Mouse (Mus musculus): ENCODE measurements around the gene Ms4a4b. TPM values are rescaled to one million over a fixed set of nuclear protein-coding genes. Genes with fewer than 3 reads are reported as not detected.

The Ms4a4b gene
- total and polyA plus RNA-seq, 3 experiments = not detected

- Histone ChIP-seq H3K27me3 (replicated peaks) (no peaks in the 10 kb centered on the region), H3K79me2 (replicated peaks; ENCODE audit: control insufficient read depth, extremely low read depth, insufficient read depth, poor library complexity, severe bottlenecking) (no peaks in the 10 kb centered on the region), H3K4me1 (ENCODE audit: control insufficient read depth in 1 of 2, insufficient read depth in 2 of 2) (peaks cover 0 to 22% of the 10 kb centered on the region in 2 experiments; a peak in 2 of 4 replicates), H3K9ac (ENCODE audit: insufficient read depth, low read depth) (no peak overlapping the region), H3K9me3 (replicated peaks; ENCODE audit: low read length) (no peaks in the 10 kb centered on the region), H3K27ac (ENCODE audit: insufficient read depth, low read depth) (no peak overlapping the region), H3K4me3 (replicated peaks in 1 of 3; ENCODE audit: low read depth in 2 of 3, low read length in 2 of 3, poor library complexity in 1 of 3) (no peak overlapping the region), H3K4me2 (ENCODE audit: insufficient read depth, low read depth, poor library complexity, severe bottlenecking) (no peak overlapping the region), H3K36me3 (replicated peaks in 1 of 2; ENCODE audit: control insufficient read depth in 1 of 2, insufficient read depth in 1 of 2, low read length in 1 of 2) (no peaks in the 10 kb centered on the region)
- no peak for DNase-seq (ENCODE audit: extremely low read depth)
- in situ Hi-C loops (cut with MboI; ENCODE audit: low pct_ligation_motif_present, low pct_unique_long_range_greater_than_20kb, low sequenced_read_pairs) = loop anchor here (10.0 kb wide), 1 partner anchor 56 kb away; the partner anchor contains the start of gene Ms4a6c
- dilution Hi-C loops (cut with MboI; ENCODE audit: extremely low pct_ligation_motif_present, extremely low pct_unique_long_range_greater_than_20kb, low sequenced_read_pairs) = no loop called here
- TF ChIP-seq CHD1 (IDR thresholded peaks at IDR 0.05; ENCODE audit: low read depth, low read length) (no peak), KAT2A (IDR thresholded peaks at IDR 0.05; ENCODE audit: insufficient replicate concordance, low read length) (no peak), ZNF384 (IDR thresholded peaks at IDR 0.05; ENCODE audit: low read depth, low read length) (no peak), POLR2AphosphoS2 (IDR thresholded peaks at IDR 0.05; ENCODE audit: low read depth, low read length) (no peak), USF1 (IDR thresholded peaks at IDR 0.05; ENCODE audit: low read depth, low read length) (no peak), GABPA (IDR thresholded peaks at IDR 0.05; ENCODE audit: insufficient replicate concordance, low read depth, low read length) (no peak), MAX (IDR thresholded peaks at IDR 0.05; ENCODE audit: low read length) (no peak)
Observed at GRCm38 (mm10) chr19:11408591-11408990, 34.8 kb upstream of the Ms4a4b start.

DNA sequence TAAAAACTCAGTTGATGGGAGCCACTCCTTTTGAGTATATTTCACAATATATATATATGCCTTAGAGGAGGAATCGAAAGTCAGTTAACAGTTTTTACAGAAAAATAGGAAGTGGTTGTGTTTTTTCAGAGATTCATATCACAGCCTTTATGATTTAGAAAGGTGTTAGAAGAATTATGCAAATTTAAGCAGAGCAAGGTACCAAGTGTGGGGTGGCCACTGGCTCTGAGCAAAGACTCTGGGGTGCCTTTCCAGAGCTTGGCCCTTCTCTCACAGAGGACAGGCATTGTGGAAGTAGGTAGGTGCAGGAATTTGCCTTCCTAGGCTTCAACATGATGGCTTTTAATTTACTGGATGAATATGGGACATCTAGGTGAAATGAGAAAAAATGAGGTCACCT, 31.7 kb upstream of the Ms4a4b start:
- Histone ChIP-seq H3K4me2 (ENCODE audit: insufficient read depth, low read depth, poor library complexity, severe bottlenecking) (no peak overlapping the region), H3K9ac (ENCODE audit: insufficient read depth, low read depth) (no peak overlapping the region), H3K4me3 (replicated peaks in 1 of 3; ENCODE audit: low read depth in 2 of 3, low read length in 2 of 3, poor library complexity in 1 of 3) (no peak overlapping the region), H3K36me3 (replicated peaks in 1 of 2; ENCODE audit: control insufficient read depth in 1 of 2, insufficient read depth in 1 of 2, low read length in 1 of 2) (no peaks in the 10 kb centered on the region), H3K27me3 (replicated peaks) (no peaks in the 10 kb centered on the region), H3K27ac (ENCODE audit: insufficient read depth, low read depth) (no peak overlapping the region), H3K79me2 (replicated peaks; ENCODE audit: control insufficient read depth, extremely low read depth, insufficient read depth, poor library complexity, severe bottlenecking) (no peaks in the 10 kb centered on the region), H3K4me1 (ENCODE audit: control insufficient read depth in 1 of 2, insufficient read depth in 2 of 2) (peaks cover 0 to 13% of the 10 kb centered on the region in 2 experiments; a peak in 1 of 4 replicates), H3K9me3 (replicated peaks; ENCODE audit: low read length) (no peaks in the 10 kb centered on the region)
- in situ Hi-C loops (cut with MboI; ENCODE audit: low pct_ligation_motif_present, low pct_unique_long_range_greater_than_20kb, low sequenced_read_pairs) (no loop called here), dilution Hi-C loops (cut with MboI; ENCODE audit: extremely low pct_ligation_motif_present, extremely low pct_unique_long_range_greater_than_20kb, low sequenced_read_pairs) (no loop called here)
- no peak for DNase-seq (ENCODE audit: extremely low read depth)
- no peak for TF ChIP-seq MAX (IDR thresholded peaks at IDR 0.05; ENCODE audit: low read length)
- TF ChIP-seq ZKSCAN1 (IDR thresholded peaks at IDR 0.05; ENCODE audit: borderline replicate concordance, low read depth, low read length) = no peak
- TF ChIP-seq MAFK (IDR thresholded peaks at IDR 0.05; ENCODE audit: insufficient replicate concordance, low read length) = no peak
- TF ChIP-seq IRF4 (IDR thresholded peaks at IDR 0.05; ENCODE audit: low read depth, low read length) = no peak
- no peak for TF ChIP-seq POLR2AphosphoS2 (IDR thresholded peaks at IDR 0.05; ENCODE audit: low read depth, low read length)

DNA sequence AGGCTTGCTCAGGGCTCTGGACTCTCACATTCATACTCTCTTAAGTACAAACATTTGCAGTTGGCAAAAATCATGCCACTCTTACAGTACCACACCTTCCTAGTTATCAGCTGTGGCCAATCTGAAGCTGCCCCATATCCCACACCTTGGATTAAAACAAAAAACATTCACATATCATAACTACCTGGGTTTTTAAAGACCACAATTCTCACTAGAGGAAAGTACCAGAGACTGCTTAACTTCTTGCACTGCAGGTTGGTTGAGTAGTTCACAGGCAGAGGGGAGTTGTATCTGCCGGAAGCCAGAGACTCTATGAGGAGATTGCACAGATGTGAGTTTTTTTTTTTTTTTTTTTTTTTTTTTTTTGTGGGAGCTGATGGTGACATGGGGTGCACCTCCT, 29.3 kb upstream of the Ms4a4b start:
- H3K27ac ChIP-seq (ENCODE audit: insufficient read depth, low read depth) = no peak overlapping the region

More for the DNA sequence above, 29.3 kb upstream of the Ms4a4b start:
- dilution Hi-C loops (cut with MboI; ENCODE audit: extremely low pct_ligation_motif_present, extremely low pct_unique_long_range_greater_than_20kb, low sequenced_read_pairs) = no loop called here
- no peaks in the 10 kb centered on the region for H3K9me3 ChIP-seq (replicated peaks; ENCODE audit: low read length)
- H3K9ac ChIP-seq (ENCODE audit: insufficient read depth, low read depth) = no peak overlapping the region
- no peak overlapping the region for H3K4me2 ChIP-seq (ENCODE audit: insufficient read depth, low read depth, poor library complexity, severe bottlenecking)
- DNase-seq (ENCODE audit: extremely low read depth) = no peak
- no peaks in the 10 kb centered on the region for H3K79me2 ChIP-seq (replicated peaks; ENCODE audit: control insufficient read depth, extremely low read depth, insufficient read depth, poor library complexity, severe bottlenecking)
- no peaks in the 10 kb centered on the region for H3K36me3 ChIP-seq (replicated peaks in 1 of 2; ENCODE audit: control insufficient read depth in 1 of 2, insufficient read depth in 1 of 2, low read length in 1 of 2)
- H3K27me3 ChIP-seq (replicated peaks) = no peaks in the 10 kb centered on the region
- H3K4me3 ChIP-seq (replicated peaks in 1 of 3; ENCODE audit: low read depth in 2 of 3, low read length in 2 of 3, poor library complexity in 1 of 3) = no peak overlapping the region
- TF ChIP-seq POLR2A (IDR thresholded peaks at IDR 0.05; ENCODE audit: low read depth, low read length) = no peak
- no peak for TF ChIP-seq NRF1 (IDR thresholded peaks at IDR 0.05; ENCODE audit: low read depth, low read length)
- TF ChIP-seq EP300 (IDR thresholded peaks at IDR 0.05; ENCODE audit: low read length) = no peak
- TF ChIP-seq GABPA (IDR thresholded peaks at IDR 0.05; ENCODE audit: insufficient replicate concordance, low read depth, low read length) = no peak
- no peak for TF ChIP-seq CHD2 (IDR thresholded peaks at IDR 0.05; ENCODE audit: low read length)
- no peak for TF ChIP-seq MXI1 (IDR thresholded peaks at IDR 0.05; ENCODE audit: low read depth, low read length)
- no peak for TF ChIP-seq JUN (IDR thresholded peaks at IDR 0.05; ENCODE audit: insufficient read depth, low read depth, low read length)
- no peak for TF ChIP-seq MYC (IDR thresholded peaks at IDR 0.05; ENCODE audit: low read depth, low read length)
- TF ChIP-seq ZC3H11A (IDR thresholded peaks at IDR 0.05; ENCODE audit: low read depth, low read length) = no peak
- no peak for TF ChIP-seq ELF1 (IDR thresholded peaks at IDR 0.05; ENCODE audit: low read depth, low read length)
- no peak for TF ChIP-seq E2F4 (IDR thresholded peaks at IDR 0.05; ENCODE audit: insufficient replicate concordance, low read depth, low read length)
- TF ChIP-seq CTCF (conservative IDR thresholded peaks at IDR 0.05 in 1 of 2, IDR thresholded peaks at IDR 0.05 in 1 of 2; ENCODE audit: low read depth in 2 of 2, low read length in 2 of 2) = no peak
- no peak for TF ChIP-seq ZKSCAN1 (IDR thresholded peaks at IDR 0.05; ENCODE audit: borderline replicate concordance, low read depth, low read length)
- TF ChIP-seq UBTF (IDR thresholded peaks at IDR 0.05; ENCODE audit: low read depth, low read length) = no peak
- TF ChIP-seq JUND (conservative IDR thresholded peaks at IDR 0.05; ENCODE audit: low read depth, low read length) = no peak
- no peak for TF ChIP-seq BHLHE40 (IDR thresholded peaks at IDR 0.05; ENCODE audit: low read depth, low read length)
- no peaks in the 10 kb centered on the region for H3K4me1 ChIP-seq (ENCODE audit: control insufficient read depth in 1 of 2, insufficient read depth in 2 of 2)
- in situ Hi-C loops (cut with MboI; ENCODE audit: low pct_ligation_motif_present, low pct_unique_long_range_greater_than_20kb, low sequenced_read_pairs) = no loop called here
